Mouse (Mus musculus): ENCODE results near the gene Pank3.
"Not testable (repeated sequence)": the region's sequence is repeated elsewhere in the genome, so short reads cannot be mapped to it uniquely, and the experiment has no call there.

Gene Pank3

DNA sequence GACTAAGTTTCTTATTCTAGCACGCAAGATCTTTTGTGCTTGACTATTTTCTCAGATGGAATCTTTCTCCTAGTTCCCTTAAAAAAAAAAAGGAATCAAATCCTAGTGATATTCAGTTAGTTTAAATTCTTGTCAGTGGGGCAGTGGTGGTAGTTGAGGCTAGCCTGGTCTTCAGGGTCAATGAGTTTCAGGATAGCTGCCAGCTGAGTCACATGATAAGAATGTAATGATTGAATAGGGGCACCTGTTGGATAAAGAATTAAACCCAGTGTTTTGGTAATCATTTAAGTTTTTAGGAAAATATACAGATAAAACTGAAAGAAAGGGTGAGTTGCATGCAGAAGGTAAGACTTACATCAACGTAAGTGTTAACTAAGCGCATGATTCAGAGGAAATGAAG, 6.3 kb downstream of the Pank3 start:
- peak in 1 of 2 experiments; percentile 54 for DNase-seq (ENCODE audit: inconsistent age in 2 of 2, low spot score in 1 of 2)

DNA sequence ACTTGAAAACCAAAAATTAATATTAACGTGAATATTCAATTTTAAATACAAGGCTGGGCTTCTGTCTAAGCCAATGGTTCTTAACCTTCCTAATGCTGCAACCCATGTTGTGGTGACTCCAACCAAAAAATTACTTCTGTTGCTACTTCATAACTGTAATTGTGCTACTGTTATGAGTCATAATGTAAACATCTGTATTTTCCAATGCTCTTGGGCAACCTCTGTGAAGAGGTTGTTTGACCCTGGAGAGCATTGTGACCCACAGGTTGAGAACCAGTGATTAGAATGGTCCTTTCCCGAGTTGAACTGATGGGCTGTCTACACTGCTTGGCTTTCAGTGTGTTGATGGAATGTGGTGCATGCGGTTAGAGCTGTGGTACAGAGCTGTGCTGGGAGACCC, 7.2 kb downstream of the Pank3 start:
- DNase-seq (ENCODE audit: inconsistent age in 2 of 2, low spot score in 1 of 2) = peak in 1 of 2 experiments; percentile 33

DNA sequence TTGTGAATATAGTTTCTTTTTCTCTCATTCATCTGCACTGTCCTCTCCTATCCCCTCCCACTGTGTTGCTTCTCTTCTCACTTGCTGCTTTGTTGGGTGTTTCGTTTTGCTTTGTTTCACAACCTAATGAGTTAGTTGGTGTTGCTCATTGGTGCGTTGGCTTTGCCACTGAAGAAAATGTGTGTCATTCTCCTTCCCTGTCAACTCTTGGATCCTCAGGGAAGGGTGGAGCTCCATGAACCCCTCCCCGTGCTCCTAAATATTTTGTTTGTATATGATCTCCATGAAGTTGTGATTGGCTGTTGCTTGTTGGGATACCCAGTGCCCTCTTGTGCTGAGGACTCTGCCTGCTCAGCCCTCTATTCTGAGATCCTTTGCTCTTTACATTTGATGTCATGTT, 11.1 kb downstream of the Pank3 start:
- no peak for DNase-seq (ENCODE audit: inconsistent age in 2 of 2, low spot score in 1 of 2)

DNA sequence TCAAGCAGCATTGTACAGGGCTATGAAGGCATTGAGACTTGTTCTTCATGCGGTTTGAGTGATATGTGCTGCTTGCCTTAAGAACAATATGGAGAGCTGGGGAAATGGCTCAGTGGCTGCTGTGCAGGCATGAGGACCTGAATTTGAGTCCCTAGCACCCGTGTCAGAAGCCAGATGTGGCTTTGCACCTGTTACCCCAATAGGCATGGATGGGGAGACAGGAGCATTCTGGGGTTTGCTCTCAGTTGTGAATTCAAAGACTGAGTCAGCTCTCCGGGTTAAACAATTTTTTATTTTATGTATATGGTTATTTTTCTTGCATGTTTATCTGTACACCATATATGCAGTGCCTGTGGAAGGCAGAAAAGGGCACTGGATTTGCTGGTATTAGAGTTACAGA, 13.2 kb downstream of the Pank3 start:
- DNase-seq (ENCODE audit: inconsistent age in 2 of 2, low spot score in 1 of 2) = no peak

DNA sequence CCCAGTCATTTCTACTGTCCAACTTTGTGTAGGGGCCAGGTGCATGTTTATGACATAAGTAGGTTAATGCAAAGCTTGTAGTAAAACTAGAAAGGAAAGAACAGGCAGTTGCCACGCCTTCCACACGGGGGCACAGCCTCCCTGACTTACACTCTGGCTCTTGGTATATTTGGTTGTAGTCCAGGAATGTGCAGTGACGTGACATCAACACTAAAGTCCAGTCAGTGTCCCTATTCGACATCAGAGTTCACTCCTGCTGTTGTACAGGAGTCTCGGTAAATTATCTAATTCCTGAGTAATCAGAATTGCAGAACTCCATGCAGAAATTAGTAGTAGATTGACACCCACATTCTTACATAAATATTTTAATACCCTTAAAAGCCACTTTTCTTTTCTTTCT, 13.8 kb downstream of the Pank3 start:
- peak in 1 of 2 experiments; percentile 44 for DNase-seq (ENCODE audit: inconsistent age in 2 of 2, low spot score in 1 of 2)

DNA sequence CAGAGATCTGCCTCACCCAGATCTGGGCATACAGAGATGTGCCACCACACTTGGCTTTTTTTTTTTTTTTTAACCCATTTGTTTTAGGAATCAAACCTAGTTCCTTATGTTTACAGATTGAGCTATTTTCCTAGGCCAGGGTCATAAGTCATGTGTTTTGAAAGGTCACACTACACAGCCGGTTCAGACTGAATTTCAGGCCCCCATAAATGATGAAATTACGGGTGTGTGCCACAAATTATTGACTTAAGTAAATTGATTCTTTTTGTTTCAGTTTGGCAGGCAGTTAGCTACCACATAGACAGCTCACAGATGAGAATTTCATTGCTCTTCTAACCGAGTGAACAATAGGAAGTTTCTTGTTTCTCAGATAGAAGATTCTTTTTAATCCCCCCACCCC, 14.7 kb downstream of the Pank3 start:
- no peak for DNase-seq (ENCODE audit: inconsistent age in 2 of 2, low spot score in 1 of 2)

DNA sequence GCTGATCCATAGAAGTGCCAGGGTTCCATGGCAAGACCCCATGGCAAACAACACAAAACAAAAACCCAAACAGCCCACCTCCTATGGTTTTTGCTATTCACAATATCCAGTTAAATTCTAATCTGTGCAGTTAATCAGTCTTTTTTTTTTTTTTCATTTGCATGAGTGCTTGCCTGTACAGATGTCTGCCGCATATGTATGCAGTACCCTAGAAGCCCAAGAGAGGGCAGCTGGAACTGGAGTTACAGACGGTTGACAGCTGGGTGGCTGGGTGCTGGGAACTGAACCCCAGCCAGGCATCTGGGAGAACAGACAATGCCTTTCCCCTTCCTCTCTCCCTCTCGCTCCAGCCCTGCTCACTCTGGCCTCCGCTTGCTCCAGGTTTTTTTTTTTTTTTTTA, 15.3 kb downstream of the Pank3 start:
- no peak for DNase-seq (ENCODE audit: inconsistent age in 2 of 2, low spot score in 1 of 2)

DNA sequence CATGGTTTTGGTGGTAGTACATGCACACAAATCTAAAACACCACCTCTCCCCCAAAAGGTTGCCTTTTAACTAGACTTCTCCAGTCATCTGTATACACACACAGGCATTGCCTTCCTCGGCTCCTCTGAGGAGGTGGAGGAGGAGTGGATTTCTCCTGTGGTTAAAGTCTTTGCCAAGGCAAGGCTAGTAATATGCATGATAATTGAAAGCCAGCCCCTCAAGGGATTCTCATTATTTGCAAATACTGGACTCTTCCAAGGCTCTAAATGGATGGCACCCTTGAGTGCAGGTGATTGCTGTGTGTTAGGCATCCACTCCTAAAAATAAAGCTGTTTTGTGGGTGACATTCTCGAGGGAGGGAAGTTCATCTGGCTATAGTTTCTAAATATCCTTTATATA, 19.2 kb downstream of the Pank3 start:
- DNase-seq (ENCODE audit: inconsistent age in 2 of 2, low spot score in 1 of 2) = no peak

DNA sequence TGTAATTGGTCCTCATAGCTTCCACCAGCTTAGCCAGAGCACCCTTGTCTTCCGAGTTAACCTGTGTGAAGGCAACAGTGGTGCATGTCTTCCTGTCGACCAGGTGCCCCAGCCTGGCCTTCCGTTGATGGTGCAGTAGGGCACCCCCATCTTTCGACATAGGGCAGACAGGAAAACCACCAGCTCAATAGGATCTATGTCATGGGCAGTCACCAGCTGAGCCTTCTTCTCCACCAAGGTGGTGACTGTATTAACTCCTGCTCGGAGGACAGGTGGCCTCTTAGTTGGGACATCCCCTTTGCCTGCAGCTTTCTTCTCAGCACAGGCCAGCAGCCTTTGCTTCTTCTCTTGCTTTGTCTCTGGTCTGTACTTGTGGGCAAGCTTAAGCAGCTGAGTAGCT, 23.5 kb downstream of the Pank3 start:
- not testable (repeated sequence) for DNase-seq (ENCODE audit: inconsistent age in 2 of 2, low spot score in 1 of 2)

DNA sequence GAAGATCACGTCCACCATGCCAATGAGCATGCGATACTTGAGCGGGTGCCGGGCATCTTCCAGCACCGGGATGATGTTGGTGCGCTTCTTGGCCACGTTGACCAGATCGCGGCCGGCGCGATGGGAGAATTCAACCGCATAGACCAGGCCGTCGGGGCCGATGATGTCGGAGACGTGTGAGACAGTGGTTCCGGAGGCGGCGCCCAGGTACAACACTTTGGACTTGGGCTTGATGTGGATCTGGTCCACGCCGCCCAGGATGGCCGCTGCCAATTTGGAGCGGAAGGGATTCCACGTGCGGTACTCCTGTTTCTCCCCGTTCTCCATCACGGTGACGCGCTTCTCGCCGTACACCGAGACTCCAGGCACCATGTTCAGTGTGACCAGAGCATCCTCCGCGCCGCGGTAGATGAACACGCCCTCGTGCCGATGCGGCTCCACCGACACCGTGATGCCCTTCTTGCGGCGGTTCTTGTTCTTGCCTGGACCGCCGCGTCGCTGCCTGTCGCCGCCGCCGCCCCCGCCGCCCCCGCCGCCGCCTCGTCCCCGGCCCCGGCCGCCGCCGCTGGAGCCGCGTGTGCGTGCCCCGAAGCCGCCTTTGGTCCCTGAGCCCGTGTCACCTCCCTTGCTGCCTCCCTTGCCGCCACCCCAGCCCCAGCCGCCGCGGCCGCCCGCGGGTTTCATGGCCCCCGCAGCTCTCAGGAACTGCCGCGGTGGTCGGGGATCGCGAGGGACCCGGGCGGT, 28.6 kb downstream of the Pank3 start:
- DNase-seq (ENCODE audit: inconsistent age in 2 of 2, low spot score in 1 of 2) = no peak

DNA sequence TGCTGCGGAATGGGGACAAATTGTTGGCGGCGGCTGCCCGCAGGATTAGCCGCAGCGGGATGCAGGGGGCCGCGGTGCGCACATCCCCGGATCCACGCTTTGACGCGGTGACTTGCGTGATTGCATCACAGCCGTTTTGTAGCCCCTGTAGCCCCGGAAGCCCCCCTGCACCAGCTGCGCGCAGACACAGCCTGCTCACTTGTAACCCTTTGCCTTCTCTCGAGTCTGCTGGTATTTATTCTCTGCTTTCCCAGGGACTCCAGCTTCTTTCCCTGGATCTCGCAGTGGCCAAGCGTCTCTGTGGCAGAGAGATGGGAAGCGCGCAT, 29.2 kb downstream of the Pank3 start:
- no peak for DNase-seq (ENCODE audit: inconsistent age in 2 of 2, low spot score in 1 of 2)

DNA sequence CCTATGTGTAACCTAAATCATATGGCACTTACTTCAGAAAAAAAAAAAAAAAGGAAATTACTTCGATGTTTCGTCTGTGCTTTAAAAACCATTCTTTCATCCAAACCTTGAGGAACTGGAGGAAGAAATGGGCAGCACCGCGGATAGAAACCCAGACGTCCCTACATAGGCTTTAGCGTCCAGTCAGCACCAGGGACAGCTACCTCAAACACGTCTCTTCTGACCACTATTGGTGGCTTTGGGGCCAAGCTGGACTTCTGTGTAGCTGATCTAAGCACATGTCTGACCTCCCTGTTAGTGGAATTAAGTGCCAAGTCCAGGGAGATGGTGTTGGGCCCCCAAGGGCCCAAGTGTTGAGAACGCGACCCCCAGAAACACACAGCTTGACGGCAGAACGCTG, 29.6 kb downstream of the Pank3 start, which contains the start of gene Fbll1:
Gene Fbll1, minus strand, starts transcription at position 11 of the 400 bp plus-strand sequence.
- peak; percentile 27 to 75 for DNase-seq (ENCODE audit: inconsistent age in 2 of 2, low spot score in 1 of 2)

DNA sequence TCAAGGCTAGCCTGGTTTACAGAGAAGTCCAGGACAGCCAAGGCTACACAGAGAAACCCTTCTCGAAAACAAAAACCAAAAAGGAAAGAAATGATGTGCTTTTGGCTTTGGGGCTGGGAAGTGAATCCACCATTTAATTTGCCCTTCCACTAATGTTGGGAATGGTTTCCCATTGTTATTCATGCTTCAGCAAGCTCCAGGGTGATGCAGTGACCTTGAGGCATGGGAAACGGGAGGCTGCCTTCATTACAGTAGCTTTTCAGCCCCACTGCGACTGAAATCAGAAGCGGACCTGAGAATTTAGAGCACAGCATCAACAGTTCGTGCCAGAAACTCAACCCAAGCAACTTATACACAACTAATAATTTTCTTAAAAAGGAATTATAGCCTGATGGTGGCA, 32.0 kb downstream of the Pank3 start:
- DNase-seq (ENCODE audit: inconsistent age in 2 of 2, low spot score in 1 of 2) = no peak

DNA sequence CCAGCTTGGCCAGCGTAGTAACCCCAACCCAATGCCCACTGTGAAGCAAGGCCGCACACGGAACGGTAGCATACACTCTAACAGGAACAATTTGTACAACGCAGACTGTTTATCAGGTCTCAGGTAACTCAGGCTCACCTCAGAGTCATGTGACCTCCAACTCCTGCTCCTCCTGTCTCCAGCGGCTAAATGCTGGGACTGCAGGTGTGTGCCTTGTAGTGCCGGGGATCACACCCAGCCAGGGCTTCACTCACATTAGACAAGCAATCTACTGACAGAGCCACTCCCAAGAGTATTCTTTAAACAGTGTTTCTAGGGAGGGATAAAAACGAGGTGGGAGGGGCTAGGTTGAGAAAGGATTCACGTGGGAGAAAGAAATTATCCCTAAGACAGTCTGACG, 42.2 kb downstream of the Pank3 start:
- no peak for DNase-seq (ENCODE audit: inconsistent age in 2 of 2, low spot score in 1 of 2)

DNA sequence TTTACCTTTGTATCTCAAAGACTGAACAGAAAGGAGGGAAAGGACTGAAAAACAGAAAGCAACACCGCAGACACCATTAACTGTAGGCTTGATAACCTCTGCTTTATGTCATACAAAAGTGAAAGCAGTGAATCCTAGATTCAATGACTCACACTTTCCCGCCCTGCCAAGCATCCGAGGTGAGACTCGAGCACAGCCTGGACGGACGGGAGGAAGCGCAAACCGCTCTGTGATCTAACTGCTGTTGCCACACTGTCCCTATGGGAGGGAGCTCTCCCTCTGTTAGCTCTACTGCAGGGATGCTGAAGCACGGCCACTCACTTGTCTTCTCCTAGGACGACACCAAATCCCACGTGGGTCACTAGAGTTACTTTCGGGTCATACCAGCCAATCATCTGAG, 47.0 kb downstream of the Pank3 start:
- no peak for DNase-seq (ENCODE audit: inconsistent age in 2 of 2, low spot score in 1 of 2)

DNA sequence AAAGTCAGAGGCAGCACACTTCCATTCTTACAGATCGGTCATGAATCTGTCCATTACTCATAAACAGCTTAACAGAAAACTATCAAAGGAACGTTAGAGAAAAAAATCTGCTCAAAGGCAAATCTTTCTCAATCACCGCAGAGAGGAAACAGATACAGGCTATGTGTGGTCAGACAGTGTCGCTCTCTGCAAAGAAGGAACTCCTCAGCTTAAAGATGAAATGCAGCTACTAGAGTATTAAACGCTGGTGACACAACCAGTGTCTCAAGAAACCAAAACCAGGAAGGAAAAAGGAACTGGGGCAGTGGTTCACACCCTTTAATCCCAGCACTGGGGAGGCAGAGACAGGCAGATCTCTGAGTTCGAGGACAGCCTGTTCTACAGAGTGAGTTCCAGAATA, 58.4 kb downstream of the Pank3 start:
- no peak for DNase-seq (ENCODE audit: inconsistent age in 2 of 2, low spot score in 1 of 2)

DNA sequence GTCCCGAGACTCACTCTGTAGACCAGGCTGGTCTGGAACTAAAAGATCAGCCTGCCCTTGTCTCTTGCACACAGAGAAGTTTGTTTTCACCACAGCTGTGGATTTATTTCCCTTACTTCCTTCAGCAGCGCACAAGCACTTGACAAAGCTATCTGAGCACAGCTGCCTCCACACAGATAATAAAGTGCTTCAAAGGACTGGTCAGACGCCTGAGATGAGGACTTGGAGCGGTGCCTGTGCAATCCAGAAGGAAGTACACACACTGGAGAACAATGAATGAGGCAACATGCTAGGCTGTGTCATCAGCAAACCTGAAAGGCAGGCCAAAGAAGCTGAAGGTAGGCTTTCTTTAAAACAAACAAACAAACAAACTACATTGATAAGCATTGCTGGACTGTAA, 62.9 kb downstream of the Pank3 start:
- no peak for DNase-seq (ENCODE audit: inconsistent age in 2 of 2, low spot score in 1 of 2)

DNA sequence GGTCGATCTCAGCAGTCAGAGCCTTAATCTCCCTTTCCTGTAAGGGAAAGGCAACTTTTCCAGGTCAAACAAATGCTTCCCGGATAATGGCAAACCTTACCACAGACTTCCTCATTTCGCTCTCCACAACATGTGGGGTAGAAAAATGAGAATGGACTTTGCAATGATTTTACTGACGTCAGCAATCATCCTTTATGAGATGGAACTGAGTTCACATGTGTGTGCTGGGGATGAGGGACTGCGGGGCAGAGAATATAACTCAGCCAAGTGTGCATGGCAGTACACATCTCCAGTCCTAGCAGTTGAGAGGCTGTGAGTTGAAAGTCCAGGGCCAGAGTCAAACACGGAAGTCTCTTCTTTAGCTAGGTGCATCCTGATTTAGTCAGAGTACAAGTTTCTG, 64.0 kb downstream of the Pank3 start:
- DNase-seq (ENCODE audit: inconsistent age in 2 of 2, low spot score in 1 of 2) = no peak

DNA sequence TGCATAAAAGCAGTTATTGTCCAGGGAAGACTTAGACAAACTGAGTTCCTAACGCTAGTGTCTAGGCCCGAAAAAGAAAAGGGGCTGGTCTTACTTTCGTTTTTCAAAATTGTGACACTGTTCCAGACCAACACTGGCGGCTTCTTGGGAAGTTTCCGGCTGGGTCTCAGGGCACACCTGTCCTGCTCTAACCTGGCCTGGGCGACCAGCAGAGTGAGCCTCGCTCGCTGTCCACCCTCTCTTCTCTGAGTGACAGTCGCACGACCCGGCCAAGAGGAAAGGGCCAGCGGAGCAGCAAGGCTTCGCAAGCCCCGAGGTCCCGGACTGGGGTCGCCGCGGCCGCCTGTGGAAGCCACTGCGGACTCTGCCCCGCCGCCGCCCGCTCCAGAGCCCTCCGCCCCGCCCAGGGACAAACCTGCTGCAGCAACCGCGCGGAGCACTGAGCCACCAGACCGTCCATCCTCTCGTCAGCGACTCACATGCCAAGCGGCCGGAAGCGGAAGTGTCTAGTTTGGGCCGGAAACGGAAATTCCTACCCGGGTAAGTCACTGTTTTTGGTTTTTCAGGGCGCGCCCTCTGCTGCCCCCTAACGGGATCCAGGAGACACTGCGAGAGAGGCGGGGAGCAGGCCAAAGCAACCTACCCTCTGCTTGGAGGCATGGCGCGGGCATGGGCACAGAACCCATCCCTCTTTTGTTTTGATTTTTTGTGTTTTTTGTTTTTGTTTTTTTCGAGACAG, 64.9 kb downstream of the Pank3 start, which contains the start of gene Rars:
Gene Rars, minus strand, starts transcription at position 485 of the 739 bp plus-strand sequence.
- DNase-seq (ENCODE audit: inconsistent age in 2 of 2, low spot score in 1 of 2) = peak; percentile 94 to 98

DNA sequence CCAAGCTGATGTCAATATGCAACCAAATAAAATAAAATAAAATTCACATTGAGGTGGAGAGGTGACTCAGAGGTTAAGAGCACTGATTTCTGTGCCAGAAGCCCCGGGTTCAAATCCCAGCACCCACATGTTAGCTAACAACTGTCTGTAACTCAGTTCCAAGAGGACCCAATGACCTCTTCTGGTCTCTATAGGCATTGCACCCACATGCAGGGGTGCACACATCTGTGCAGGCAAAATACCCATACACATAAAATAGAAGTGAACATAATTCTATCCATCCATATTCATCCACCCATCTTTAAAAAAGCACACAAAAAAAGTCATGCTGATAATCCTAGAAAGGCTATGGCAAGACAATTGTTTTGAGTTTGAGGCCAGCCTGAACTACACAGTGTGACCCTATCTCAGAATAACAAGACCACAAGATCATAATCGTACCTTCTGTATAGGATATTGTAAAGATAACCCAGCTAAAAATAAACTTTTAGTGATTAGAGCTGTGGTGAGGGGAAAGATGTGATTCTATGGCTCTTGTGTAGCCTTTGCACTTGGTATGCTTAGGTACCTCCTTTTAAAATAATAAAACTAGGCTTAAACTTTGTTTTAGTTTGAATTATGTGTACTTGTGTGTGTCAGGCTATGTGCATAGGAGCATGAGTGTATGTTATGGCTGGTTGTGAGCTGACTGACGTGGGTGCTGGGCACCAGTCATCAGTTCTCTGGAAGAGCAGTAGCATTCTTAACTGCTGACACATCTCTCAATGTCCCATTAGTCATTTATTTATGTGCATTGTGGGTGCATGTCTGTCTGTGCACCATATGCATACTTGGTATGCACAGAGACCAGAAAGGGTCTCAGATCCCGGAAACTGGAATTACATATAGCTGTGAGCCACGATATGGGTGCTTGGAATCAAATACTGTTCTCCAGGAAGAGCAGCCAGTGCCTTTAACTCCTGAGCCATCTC, 68.2 kb downstream of the Pank3 start:
- DNase-seq (ENCODE audit: inconsistent age in 2 of 2, low spot score in 1 of 2) = no peak

Data from adrenal gland, adult (tissue).